Mouse (Mus musculus) ES-E14 (cell line): ENCODE data around the gene Syf2.

ENCODE experiments used
- CHD2 ChIP-seq: IDR thresholded peaks from 2 replicates; pipeline ENCODE4 v1.6.1; 2014; ENCODE audit warnings: mild to moderate bottlenecking, low read depth, low read length, inconsistent platforms
- HCFC1 ChIP-seq: IDR thresholded peaks from 2 replicates; pipeline ENCODE4 v1.6.1; 2012; ENCODE audit warnings: low read length, inconsistent platforms, borderline replicate concordance; ENCODE audit not compliant: insufficient read depth
- MAFK ChIP-seq: IDR thresholded peaks from 2 replicates; pipeline ENCODE4 v1.6.1; 2014; ENCODE audit warnings: mild to moderate bottlenecking, low read depth, low read length, inconsistent platforms; ENCODE audit not compliant: insufficient read depth
- ZC3H11A ChIP-seq: IDR thresholded peaks from 2 replicates; pipeline ENCODE4 v1.6.1; 2012; ENCODE audit warnings: low read depth, mild to moderate bottlenecking, inconsistent platforms, low read length, borderline replicate concordance
- ZNF384 ChIP-seq: IDR thresholded peaks from 2 replicates; pipeline ENCODE4 v1.6.1; 2012; ENCODE audit warnings: low read depth, low read length, inconsistent platforms

GRCm38 (mm10) chr4:134901126-134901525 is 29.6 kb upstream of the Syf2 start:
- TF ChIP-seq ZNF384 = no peak
- TF ChIP-seq HCFC1 = no peak
- no peak for TF ChIP-seq CHD2
- TF ChIP-seq MAFK = no peak
- TF ChIP-seq ZC3H11A = no peak
